Mouse (Mus musculus) cerebellum, adult 9-11 months (tissue): ENCODE results near the gene Olfr18.
"Not testable (repeated sequence)": the region's sequence is repeated elsewhere in the genome, so short reads cannot be mapped to it uniquely, and the experiment has no call there.

ENCODE experiments used
- DNase-seq: peaks from one replicate; pipeline ENCODE4 v3.0.0; 2022

The Olfr18 gene

DNA sequence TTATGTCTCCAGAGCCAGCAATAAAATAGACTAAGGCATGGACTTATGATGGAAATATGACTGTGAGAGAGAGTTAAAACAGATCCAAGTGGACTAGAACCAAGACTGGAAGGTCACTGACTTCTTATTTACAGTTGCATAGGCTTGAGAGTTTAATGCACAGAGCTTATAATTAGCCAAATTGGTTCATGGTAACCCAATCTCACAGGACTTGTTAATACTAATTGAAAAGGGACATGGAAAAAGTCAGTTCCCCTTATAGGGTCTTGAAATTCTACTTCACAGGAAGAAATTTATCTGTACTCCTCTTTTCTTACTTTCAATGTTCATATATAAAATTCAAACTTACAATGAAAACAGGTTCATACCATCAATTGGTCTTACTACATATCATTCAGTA, at the start of gene Olfr18:
Gene Olfr18, minus strand, starts transcription at position 101 of the 400 bp plus-strand sequence.
- no peak for DNase-seq

GRCm38 (mm10) chr9:20385343-20385703, 49.4 kb upstream of the Olfr18 start:
- DNase-seq, result no peak

DNA sequence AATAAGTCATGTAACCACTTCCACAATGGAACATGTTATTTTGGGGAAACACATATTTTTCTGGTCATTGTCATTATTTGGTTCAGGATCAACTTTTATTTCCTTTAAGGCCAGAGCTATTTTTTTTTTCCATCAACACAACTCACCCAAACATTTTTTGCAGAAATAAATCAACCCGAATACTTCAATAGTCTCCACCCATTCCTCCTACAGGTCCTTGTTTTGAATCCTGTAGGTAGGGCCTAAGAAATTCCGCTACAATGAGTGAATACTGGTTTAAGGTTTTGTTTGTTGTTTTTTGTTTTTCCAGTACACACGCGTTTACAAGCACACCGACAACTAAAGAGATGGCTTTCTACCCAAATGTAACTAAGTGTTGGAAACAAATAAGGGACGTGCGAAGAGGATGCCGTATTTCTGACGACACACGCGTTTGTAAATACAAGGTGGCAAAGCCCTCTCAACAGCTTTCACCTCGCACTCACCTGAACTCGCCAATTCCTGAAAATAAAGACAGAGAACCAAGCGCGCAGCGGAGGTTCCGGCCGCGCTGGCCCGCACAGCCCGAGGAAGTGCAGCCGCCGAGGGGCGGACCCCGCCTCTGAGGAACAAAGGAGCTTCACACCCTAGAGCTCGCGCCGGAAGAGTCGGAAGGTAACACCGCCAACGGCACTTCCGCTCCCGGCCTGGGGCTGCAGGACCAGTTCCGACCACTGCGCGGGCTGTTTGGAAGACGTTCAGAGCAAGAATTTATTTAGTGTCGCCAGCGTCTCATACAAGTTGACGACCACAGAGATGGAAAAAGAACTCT, 48.8 kb upstream of the Olfr18 start, which contains the start of gene Zfp560:
Gene Zfp560, minus strand, starts transcription at position 646 of the 811 bp plus-strand sequence.
- peak; percentile 83 for DNase-seq

- no peak for DNase-seq
Measured at GRCm38 (mm10) chr9:20383659-20384058, 47.8 kb upstream of the Olfr18 start.

DNA sequence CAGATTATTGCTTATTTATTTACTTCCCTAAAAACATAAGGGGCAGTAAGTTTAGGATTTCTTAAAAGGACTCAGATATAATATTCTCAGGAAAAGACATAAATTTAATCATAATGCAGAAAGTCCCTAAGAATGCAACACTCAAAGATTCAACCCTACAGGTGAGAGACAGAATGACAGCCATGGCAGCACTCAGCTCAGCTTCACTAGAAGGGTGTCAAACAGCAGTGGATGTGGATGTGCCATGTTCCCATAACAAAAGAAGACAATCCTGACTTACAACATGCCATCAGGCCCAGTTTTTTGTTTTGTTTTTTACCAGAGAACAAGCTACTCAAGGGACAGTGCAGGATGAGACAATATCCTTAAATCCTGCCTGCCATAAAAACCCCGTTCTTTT, 38.8 kb upstream of the Olfr18 start:
- DNase-seq, result no peak

DNA sequence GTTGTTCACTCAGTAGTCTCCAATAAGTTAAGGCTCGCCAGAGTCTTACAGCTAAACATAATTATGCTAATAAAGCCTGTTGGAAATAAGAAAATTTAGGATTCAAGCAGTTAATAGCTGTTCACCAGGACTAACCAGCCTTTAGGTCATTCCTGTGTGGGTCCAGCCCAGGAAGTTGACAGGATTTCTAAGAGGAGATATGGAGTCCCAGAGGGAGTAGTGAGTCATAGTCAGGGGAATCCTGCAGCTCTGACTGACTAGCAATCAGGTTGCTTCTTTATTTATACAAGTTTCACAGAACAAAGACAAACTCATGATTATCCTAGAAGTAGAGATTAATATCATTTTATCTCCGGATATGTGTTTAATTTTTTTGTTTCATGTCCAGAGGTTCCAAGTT, 31.4 kb upstream of the Olfr18 start:
- no peak for DNase-seq

DNA sequence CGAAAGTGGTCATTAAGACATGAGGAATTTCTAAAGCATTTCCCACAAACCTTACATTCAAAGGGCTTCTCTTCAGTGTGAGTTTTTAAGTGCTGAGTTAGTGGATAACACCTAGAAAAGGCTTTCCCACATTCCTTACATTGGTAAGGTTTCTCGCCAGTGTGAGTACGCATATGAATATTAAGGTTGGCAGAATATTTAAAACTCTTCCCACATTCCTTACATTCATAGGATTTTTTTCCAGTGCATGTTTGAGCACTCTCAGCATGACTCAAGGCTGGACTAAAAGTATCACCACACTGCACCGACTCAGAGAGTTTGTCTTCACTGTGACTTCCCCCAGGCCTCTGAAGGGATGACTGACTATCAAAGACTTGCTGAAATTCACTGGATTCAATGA, 12.6 kb upstream of the Olfr18 start:
- DNase-seq, result no peak

GRCm38 (mm10) chr9:20298232-20298631, 37.7 kb downstream of the Olfr18 start, which contains the start of gene Olfr873:
Olfr873 (plus strand) TSS chr9:20298532.
- no peak for DNase-seq

GRCm38 (mm10) chr9:20295562-20295961, 40.3 kb downstream of the Olfr18 start:
- not testable (repeated sequence) for DNase-seq

- DNase-seq, result no peak
Measured at GRCm38 (mm10) chr9:20282051-20282450, 53.8 kb downstream of the Olfr18 start, which contains the start of gene Olfr39. Olfr39 (plus strand) TSS chr9:20282351.
